Mouse (Mus musculus): ENCODE data around the gene Tmem41b. TPM values are rescaled to one million over a fixed set of nuclear protein-coding genes. Genes with fewer than 3 reads are reported as not detected.
"Not testable (repeated sequence)": the region's sequence is repeated elsewhere in the genome, so short reads cannot be mapped to it uniquely, and the experiment has no call there.

Tmem41b gene
- 78.8 and 79.1 TPM in 2 replicates for polyA plus RNA-seq (2014; fragmentation: Nextera tagmentation; extraction: Ambion mirVana)

DNA sequence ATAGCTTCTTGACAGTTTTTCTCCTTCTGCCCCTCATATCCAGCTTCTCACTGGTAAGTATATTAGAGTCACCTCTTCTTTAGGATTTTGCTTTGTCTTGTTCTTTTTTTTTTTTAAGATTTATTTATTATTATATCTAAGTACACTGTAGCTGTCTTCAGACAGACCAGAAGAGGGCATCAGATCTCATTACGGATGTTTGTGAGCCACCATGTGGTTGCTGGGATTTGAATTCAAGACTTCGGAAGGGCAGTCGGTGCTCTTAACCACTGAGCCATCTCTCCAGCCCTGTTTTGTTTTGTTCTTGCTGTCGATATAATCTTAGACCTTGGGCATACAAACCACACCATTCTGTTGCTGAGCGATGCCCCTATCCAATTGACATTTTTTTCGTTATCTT, at the start of gene Tmem41b:
Gene Tmem41b, minus strand, starts transcription at position 155 of the 400 bp plus-strand sequence.
- 0 out of 2 replicates have a peak, but pooled peaks have one; percentile 10 for ATAC-seq (ENCODE audit: insufficient read depth, low FRiP score, low TSS enrichment)
- H3K9me3 ChIP-seq (ENCODE audit: control insufficient read depth, low read length); H3K36me3 ChIP-seq (ENCODE audit: control insufficient read depth, insufficient read depth, low read length); H3K4me1 ChIP-seq (ENCODE audit: control insufficient read depth, insufficient read depth, low read length); H3K27me3 ChIP-seq (ENCODE audit: control insufficient read depth, insufficient read depth, low read length); DNase-seq (ENCODE audit: low spot score): not testable (repeated sequence)
- 38% methylated on average over 6 of the region's 6 CpGs for WGBS
- Histone ChIP-seq H3K4me3 (ENCODE audit: low read depth, low read length) (peak within 1 kb of the TSS; percentile 69), H3K27ac (ENCODE audit: low read depth, low read length) (peak within 1 kb of the TSS; percentile 47; the same call in 1 of the 2 replicates), H3K9ac (ENCODE audit: low read length) (peak within 1 kb of the TSS; percentile 62), H3K4me2 (ENCODE audit: low read depth) (peak within 1 kb of the TSS; percentile 46)

DNA sequence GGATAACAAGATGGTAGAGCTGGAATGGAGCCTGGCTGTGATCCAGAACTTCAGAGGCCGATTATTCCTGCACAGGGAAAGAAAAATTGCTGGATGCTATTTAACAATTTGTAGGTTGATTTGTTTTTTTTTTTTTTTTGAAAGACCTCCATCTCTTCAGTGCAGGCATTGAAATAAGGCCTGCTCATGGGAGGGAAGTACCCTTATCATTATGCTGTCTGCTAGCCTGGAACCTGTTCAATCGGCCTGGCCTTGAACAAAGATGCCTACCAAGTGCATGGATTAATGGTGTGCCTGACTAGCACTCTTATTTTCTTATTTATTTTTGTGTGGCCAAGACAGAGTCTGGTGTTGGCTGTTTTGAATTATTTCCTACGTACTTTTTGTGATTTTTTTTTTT, 43.6 kb upstream of the Tmem41b start:
- Histone ChIP-seq H3K4me3 (ENCODE audit: low read depth, low read length) (no peak overlapping the region), H3K4me1 (ENCODE audit: control insufficient read depth, insufficient read depth, low read length) (no peaks in the 10 kb centered on the region), H3K4me2 (ENCODE audit: low read depth) (no peak overlapping the region), H3K36me3 (ENCODE audit: control insufficient read depth, insufficient read depth, low read length) (0 out of 2 replicates have a peak, but pooled peaks cover 2% of the 10 kb centered on the region), H3K9me3 (ENCODE audit: control insufficient read depth, low read length) (no peaks in the 10 kb centered on the region), H3K9ac (ENCODE audit: low read length) (no peak overlapping the region), H3K27me3 (ENCODE audit: control insufficient read depth, insufficient read depth, low read length) (no peaks in the 10 kb centered on the region), H3K27ac (ENCODE audit: low read depth, low read length) (no peak overlapping the region)
- 95% methylated on average over 3 of the region's 3 CpGs for WGBS
- no peak for ATAC-seq (ENCODE audit: insufficient read depth, low FRiP score, low TSS enrichment)
- no peak for DNase-seq (ENCODE audit: low spot score)

DNA sequence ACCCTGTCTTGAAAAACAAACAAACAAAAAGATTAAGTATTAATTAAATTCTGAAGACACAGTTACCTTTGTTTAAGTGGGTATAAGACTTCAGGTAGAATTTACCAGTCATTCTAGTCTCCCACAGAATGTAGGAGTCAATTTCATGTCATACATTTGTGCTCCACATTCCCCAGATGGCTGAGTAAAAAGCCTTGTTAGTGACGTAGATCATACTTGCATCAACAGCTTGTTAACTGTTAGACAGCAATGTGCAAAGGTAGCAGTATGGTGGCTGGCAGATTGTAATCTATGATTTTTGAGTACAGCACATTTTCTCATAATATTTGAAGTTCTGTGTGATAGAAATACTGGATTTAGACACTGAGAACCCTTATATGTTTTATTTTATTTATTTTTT, 42.1 kb upstream of the Tmem41b start:
- Histone ChIP-seq H3K4me3 (ENCODE audit: low read depth, low read length) (no peak overlapping the region), H3K27me3 (ENCODE audit: control insufficient read depth, insufficient read depth, low read length) (no peaks in the 10 kb centered on the region), H3K27ac (ENCODE audit: low read depth, low read length) (no peak overlapping the region), H3K4me2 (ENCODE audit: low read depth) (no peak overlapping the region), H3K9ac (ENCODE audit: low read length) (no peak overlapping the region), H3K4me1 (ENCODE audit: control insufficient read depth, insufficient read depth, low read length) (no peaks in the 10 kb centered on the region), H3K9me3 (ENCODE audit: control insufficient read depth, low read length) (no peaks in the 10 kb centered on the region), H3K36me3 (ENCODE audit: control insufficient read depth, insufficient read depth, low read length) (0 out of 2 replicates have a peak, but pooled peaks cover 2% of the 10 kb centered on the region)
- DNase-seq (ENCODE audit: low spot score) (no peak), ATAC-seq (ENCODE audit: insufficient read depth, low FRiP score, low TSS enrichment) (no peak)
- WGBS, result 88% methylated on average over 1 of the region's 1 CpGs

DNA sequence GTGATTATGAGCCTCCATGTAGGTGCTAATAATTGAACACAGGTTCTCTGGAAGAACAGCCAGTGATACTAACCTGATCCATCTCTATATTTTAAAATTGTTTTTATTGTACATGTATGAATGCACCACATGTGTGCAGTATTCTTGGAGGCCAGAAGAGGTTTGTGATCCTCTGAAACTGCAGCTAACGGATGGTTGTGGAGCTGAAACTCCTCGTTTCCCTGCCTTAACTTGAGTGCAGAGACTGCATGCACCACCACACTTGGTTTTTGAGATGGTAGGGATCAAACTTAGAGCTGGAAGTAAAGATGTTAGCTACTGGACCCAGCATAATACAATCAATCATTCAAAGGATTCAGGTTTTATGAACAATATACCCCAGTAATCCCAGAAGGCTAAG, 39.9 kb upstream of the Tmem41b start:
- 81% methylated on average over 2 of the region's 2 CpGs for WGBS
- H3K27me3 ChIP-seq (ENCODE audit: control insufficient read depth, insufficient read depth, low read length), result no peaks in the 10 kb centered on the region
- no peak overlapping the region for H3K4me3 ChIP-seq (ENCODE audit: low read depth, low read length)
- no peak overlapping the region for H3K27ac ChIP-seq (ENCODE audit: low read depth, low read length)
- H3K4me1 ChIP-seq (ENCODE audit: control insufficient read depth, insufficient read depth, low read length), result no peaks in the 10 kb centered on the region
- H3K4me2 ChIP-seq (ENCODE audit: low read depth), result no peak overlapping the region
- ATAC-seq (ENCODE audit: insufficient read depth, low FRiP score, low TSS enrichment) (no peak), DNase-seq (ENCODE audit: low spot score) (no peak)
- no peak overlapping the region for H3K9ac ChIP-seq (ENCODE audit: low read length)
- H3K9me3 ChIP-seq (ENCODE audit: control insufficient read depth, low read length), result no peaks in the 10 kb centered on the region
- no peaks in the 10 kb centered on the region for H3K36me3 ChIP-seq (ENCODE audit: control insufficient read depth, insufficient read depth, low read length)

DNA sequence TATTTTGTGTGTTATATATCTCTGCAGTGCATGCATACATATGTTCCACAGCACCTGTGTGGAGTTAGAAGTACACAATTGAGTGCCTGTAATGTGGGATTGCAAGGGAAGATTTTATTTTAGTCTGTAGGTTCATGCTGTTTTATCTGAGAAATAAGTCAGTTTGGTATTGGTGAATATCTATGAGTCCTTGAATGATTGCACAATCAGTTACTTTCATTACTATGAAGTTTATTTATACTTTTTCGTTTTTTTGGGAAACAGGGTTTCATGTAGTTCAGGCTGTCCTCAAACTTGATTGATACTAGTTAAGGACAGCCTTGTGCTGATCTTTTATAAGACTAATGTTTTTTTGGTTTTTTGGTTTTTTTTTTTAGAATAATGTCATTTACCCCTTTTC, 36.8 kb upstream of the Tmem41b start:
- Histone ChIP-seq H3K36me3 (ENCODE audit: control insufficient read depth, insufficient read depth, low read length) (no peaks in the 10 kb centered on the region), H3K9ac (ENCODE audit: low read length) (no peak overlapping the region), H3K4me3 (ENCODE audit: low read depth, low read length) (no peak overlapping the region), H3K27ac (ENCODE audit: low read depth, low read length) (no peak overlapping the region), H3K27me3 (ENCODE audit: control insufficient read depth, insufficient read depth, low read length) (no peaks in the 10 kb centered on the region), H3K9me3 (ENCODE audit: control insufficient read depth, low read length) (no peaks in the 10 kb centered on the region), H3K4me1 (ENCODE audit: control insufficient read depth, insufficient read depth, low read length) (no peaks in the 10 kb centered on the region), H3K4me2 (ENCODE audit: low read depth) (no peak overlapping the region)
- ATAC-seq (ENCODE audit: insufficient read depth, low FRiP score, low TSS enrichment) (no peak), DNase-seq (ENCODE audit: low spot score) (no peak)
- 97% methylated on average over 1 of the region's 1 CpGs for WGBS

DNA sequence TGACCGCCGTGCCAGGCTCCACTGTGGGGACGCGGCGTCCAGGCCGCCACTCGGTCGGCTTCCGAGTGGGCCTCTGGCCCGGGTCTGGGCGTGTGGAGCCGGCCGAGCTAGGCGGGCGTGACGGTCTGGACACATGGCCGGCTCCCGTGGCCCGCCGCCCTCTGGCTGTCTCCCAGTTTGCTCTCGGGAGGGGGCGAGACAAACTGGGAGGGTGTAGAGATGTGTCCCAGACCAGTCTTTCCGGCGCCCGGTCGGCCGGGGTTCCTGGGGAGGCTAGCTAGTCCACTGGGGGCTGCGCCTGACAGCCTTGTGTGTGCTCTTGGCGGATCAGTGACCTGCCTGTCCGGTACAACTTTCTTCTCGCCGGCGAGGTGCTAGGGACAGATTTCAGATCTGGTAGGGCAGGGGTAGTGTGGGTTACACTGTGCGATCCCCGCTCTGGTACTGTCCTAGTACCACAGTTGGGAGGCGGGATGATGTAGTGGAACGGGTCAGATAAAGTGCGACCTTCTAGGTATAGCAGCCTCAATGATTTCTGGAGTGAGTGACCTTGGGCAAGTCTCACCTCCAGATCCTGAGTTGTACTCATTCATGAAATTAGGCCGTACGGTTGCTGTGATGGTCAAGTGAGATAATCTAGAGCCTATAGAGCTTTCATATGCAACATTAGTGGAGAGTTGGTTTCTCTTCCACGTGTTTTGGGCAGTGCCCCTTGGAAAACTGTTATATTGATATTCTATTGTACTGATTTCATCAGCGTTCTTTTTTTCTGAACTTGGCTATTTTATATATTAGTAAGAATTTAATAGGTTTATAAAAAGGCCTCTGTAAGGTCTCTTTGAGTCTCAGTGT, 32.1 kb upstream of the Tmem41b start:
- peak; percentile 79 for ATAC-seq (ENCODE audit: insufficient read depth, low FRiP score, low TSS enrichment)

DNA sequence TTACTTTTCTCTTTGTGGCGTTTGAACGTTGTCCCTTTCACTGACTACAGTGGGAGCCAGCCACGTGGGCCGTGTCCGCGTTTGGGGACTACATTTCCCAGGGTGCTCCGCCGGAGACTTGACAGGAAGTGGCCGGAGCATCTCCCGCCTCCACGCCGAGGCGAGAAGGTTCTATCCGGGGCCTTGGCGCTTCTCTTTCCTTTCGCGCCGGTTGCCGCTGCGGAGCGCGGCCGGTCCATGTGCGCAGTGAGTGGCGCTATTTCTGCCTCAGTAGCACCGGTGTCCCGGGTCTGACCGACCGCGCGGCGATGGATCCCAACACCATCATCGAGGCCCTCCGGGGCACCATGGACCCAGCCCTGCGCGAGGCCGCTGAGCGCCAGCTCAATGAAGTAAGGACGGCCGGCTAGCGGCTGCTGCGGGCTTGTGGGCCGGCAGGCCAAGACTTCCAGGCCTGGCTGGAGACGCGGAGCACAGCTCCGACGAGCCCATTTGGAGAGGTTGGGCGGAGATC, 31.4 kb upstream of the Tmem41b start, which contains the start of gene Ipo7:
Gene Ipo7, plus strand, starts transcription at position 158 of the 514 bp plus-strand sequence.
- H3K36me3 ChIP-seq (ENCODE audit: control insufficient read depth, insufficient read depth, low read length), result no peaks in the 10 kb centered on the region
- 0% methylated on average over 48 of the region's 48 CpGs for WGBS
- peak within 1 kb of the TSS; percentile 72 for H3K27ac ChIP-seq (ENCODE audit: low read depth, low read length)
- DNase-seq (ENCODE audit: low spot score) (peak; percentile 94), ATAC-seq (ENCODE audit: insufficient read depth, low FRiP score, low TSS enrichment) (peak; percentile 98)
- no peaks in the 10 kb centered on the region for H3K4me1 ChIP-seq (ENCODE audit: control insufficient read depth, insufficient read depth, low read length)
- H3K9ac ChIP-seq (ENCODE audit: low read length), result peak within 1 kb of the TSS; percentile 96
- peak within 1 kb of the TSS; percentile 99 for H3K4me3 ChIP-seq (ENCODE audit: low read depth, low read length)
- no peaks in the 10 kb centered on the region for H3K27me3 ChIP-seq (ENCODE audit: control insufficient read depth, insufficient read depth, low read length)
- no peaks in the 10 kb centered on the region for H3K9me3 ChIP-seq (ENCODE audit: control insufficient read depth, low read length)
- H3K4me2 ChIP-seq (ENCODE audit: low read depth), result peak within 1 kb of the TSS; percentile 60

More for the DNA sequence above, 32.1 kb upstream of the Tmem41b start:
- DNase-seq (ENCODE audit: low spot score), result no peak
- peak overlapping the region; percentile 72 for H3K27ac ChIP-seq (ENCODE audit: low read depth, low read length)
- H3K4me2 ChIP-seq (ENCODE audit: low read depth), result peak overlapping the region; percentile 60
- no peaks in the 10 kb centered on the region for H3K4me1 ChIP-seq (ENCODE audit: control insufficient read depth, insufficient read depth, low read length)
- peak overlapping the region; percentile 96 for H3K9ac ChIP-seq (ENCODE audit: low read length)
- H3K9me3 ChIP-seq (ENCODE audit: control insufficient read depth, low read length), result no peaks in the 10 kb centered on the region
- no peaks in the 10 kb centered on the region for H3K27me3 ChIP-seq (ENCODE audit: control insufficient read depth, insufficient read depth, low read length)
- H3K4me3 ChIP-seq (ENCODE audit: low read depth, low read length), result peak overlapping the region; percentile 99
- WGBS, result under 1% methylated on average over 40 of the region's 42 CpGs
- H3K36me3 ChIP-seq (ENCODE audit: control insufficient read depth, insufficient read depth, low read length), result no peaks in the 10 kb centered on the region

DNA sequence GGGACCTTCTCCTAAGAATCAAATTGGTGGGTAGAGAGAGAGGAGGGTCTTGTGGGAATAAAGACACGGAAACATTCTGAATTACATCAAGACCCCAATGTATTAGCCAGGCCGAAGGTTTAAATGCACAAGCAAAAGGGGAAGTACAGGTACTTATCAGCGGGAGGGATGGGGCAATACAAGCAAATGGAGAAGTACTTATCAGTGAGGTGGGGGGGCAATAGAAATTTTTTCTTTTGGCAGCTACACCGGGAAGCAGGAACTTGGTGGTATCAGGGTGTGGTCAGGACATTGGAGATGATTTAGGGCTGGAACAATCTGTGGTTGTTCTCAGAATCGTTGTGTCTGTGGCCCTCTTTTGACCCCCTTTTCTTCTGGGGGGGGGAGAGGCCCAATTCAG, 27.5 kb upstream of the Tmem41b start:
- WGBS, result 85% methylated on average over 5 of the region's 5 CpGs
- DNase-seq (ENCODE audit: low spot score), result no peak

More for the DNA sequence above, 27.5 kb upstream of the Tmem41b start:
- H3K4me1 ChIP-seq (ENCODE audit: control insufficient read depth, insufficient read depth, low read length), result no peaks in the 10 kb centered on the region
- H3K36me3 ChIP-seq (ENCODE audit: control insufficient read depth, insufficient read depth, low read length), result no peaks in the 10 kb centered on the region
- H3K9ac ChIP-seq (ENCODE audit: low read length), result no peak overlapping the region
- no peak overlapping the region for H3K27ac ChIP-seq (ENCODE audit: low read depth, low read length)
- H3K4me3 ChIP-seq (ENCODE audit: low read depth, low read length), result no peak overlapping the region
- no peak for ATAC-seq (ENCODE audit: insufficient read depth, low FRiP score, low TSS enrichment)
- no peaks in the 10 kb centered on the region for H3K27me3 ChIP-seq (ENCODE audit: control insufficient read depth, insufficient read depth, low read length)
- H3K9me3 ChIP-seq (ENCODE audit: control insufficient read depth, low read length), result no peaks in the 10 kb centered on the region
- no peak overlapping the region for H3K4me2 ChIP-seq (ENCODE audit: low read depth)
